Mouse (Mus musculus): Measurements from ENCODE around the gene Satb1.

DNA sequence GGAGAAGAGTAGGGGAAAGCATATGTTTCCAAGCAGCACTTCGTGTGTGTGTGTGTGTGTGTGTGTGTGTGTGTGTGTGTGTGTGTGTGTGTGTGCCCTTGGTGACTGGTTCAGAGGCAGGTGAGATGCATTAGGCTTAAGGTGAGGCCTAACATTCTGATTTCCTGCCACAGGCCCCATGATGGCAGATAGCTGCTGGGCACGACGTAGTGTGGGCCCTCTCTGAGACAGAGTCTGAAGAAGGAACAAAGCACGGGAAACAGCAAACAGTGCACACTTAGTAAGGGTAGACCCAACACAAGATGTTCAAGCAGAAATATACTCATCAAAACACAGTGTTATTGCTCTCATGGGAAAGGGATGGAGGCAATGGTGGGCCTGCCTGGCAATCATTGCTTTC lies 24.5 kb upstream of the Satb1 start:
- TF ChIP-seq CTCF (IDR thresholded peaks at IDR 0.05; ENCODE audit: low read depth, low read length) (no peak), POLR2A (IDR thresholded peaks at IDR 0.05; ENCODE audit: extremely low read depth, insufficient read depth, low read length) (no peak)
